Mouse (Mus musculus): ENCODE measurements around the gene Idua.

GRCm38 (mm10) chr5:108697341-108697753, 37.2 kb downstream of the Idua start:
- TF ChIP-seq CTCF (IDR thresholded peaks at IDR 0.05; ENCODE audit: low read depth, low read length) (no peak), GATA2 (IDR thresholded peaks at IDR 0.05; ENCODE audit: borderline replicate concordance, low read depth, low read length) (no peak)

Measured in G1E (cell line).